Mouse (Mus musculus): ENCODE results near the gene Dnajc22. TPM values are rescaled to one million over a fixed set of nuclear protein-coding genes. Genes with fewer than 3 reads are reported as not detected.

Gene Dnajc22
- polyA plus RNA-seq, 1 experiment from 2014 or later = 0.56 TPM

DNA sequence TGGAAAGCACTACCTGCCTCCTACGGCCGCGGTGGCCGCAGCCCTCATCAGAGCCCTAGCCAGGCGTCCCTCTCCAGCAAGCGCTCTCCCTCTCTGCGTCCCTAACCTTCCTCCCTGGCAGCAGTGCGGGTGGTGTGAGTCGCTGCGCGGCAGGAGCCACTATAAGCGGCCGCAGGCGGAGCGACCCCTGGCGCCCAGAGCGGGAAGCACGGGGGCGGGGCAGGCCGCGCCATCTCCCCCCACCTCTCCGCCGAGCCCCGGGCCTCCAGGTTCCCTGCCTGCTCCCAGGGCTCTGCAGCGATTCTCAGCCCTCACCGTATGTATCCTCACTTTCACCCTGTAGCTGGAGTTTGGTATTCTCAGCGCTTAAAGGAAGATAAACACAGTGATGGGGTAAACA lies 4.7 kb upstream of the Dnajc22 start:
- DNase-seq (ENCODE audit: low spot score) (peak; percentile 88), ATAC-seq (replicated peaks; ENCODE audit: insufficient number of reproducible peaks, low FRiP score, low TSS enrichment, low read depth) (peak; percentile 57)
- peak overlapping the region; percentile 23; the same call in 1 of the 2 replicates for H3K4me3 ChIP-seq (ENCODE audit: low read depth, low read length)
- peak overlapping the region; percentile 28 for H3K4me2 ChIP-seq (ENCODE audit: low read depth, low read length)
- H3K9ac ChIP-seq (replicated peaks; ENCODE audit: low read length) = no peak overlapping the region
- H3K36me3 ChIP-seq (replicated peaks; ENCODE audit: control insufficient read depth, insufficient read depth, low read depth, low read length) = no peaks in the 10 kb centered on the region
- H3K27ac ChIP-seq (replicated peaks; ENCODE audit: low read depth, low read length) = no peak overlapping the region
- no peaks in the 10 kb centered on the region for H3K9me3 ChIP-seq (replicated peaks; ENCODE audit: control insufficient read depth, low read length)
- no peaks in the 10 kb centered on the region; the same call in 1 of the 2 replicates for H3K4me1 ChIP-seq (ENCODE audit: control insufficient read depth, insufficient read depth, low read length)
- H3K27me3 ChIP-seq (ENCODE audit: control insufficient read depth, insufficient read depth, low read length) = peaks cover 65% of the 10 kb centered on the region
- WGBS = 2% methylated on average over 27 of the region's 27 CpGs

DNA sequence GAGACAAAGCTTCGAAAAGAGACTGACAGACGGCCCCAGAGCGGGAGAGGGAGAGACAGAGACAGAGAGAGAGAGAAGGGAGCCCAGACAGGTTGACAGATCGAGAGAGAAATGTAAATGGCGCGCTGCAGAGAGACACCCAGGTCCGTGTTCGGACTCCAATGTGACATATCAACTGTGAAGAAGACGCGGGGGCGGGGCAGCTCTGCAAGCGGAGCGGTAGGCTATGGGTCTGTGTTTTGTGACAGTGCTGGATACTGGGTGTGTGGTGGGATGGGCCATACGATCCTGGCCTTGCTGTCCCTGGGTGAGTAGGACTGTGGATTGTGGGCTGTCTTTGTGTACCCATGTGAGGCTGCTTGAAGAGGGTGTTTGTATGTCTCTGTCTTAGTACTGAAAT lies 3.9 kb upstream of the Dnajc22 start:
- no peak overlapping the region for H3K4me2 ChIP-seq (ENCODE audit: low read depth, low read length)
- no peak overlapping the region for H3K9ac ChIP-seq (replicated peaks; ENCODE audit: low read length)
- H3K4me1 ChIP-seq (ENCODE audit: control insufficient read depth, insufficient read depth, low read length) = no peaks in the 10 kb centered on the region; the same call in 1 of the 2 replicates
- H3K27ac ChIP-seq (replicated peaks; ENCODE audit: low read depth, low read length) = no peak overlapping the region
- H3K36me3 ChIP-seq (replicated peaks; ENCODE audit: control insufficient read depth, insufficient read depth, low read depth, low read length) = no peaks in the 10 kb centered on the region
- peaks cover 70% of the 10 kb centered on the region for H3K27me3 ChIP-seq (ENCODE audit: control insufficient read depth, insufficient read depth, low read length)
- no peak for ATAC-seq (replicated peaks; ENCODE audit: insufficient number of reproducible peaks, low FRiP score, low TSS enrichment, low read depth)
- no peaks in the 10 kb centered on the region for H3K9me3 ChIP-seq (replicated peaks; ENCODE audit: control insufficient read depth, low read length)
- DNase-seq (ENCODE audit: low spot score) = no peak
- no peak overlapping the region for H3K4me3 ChIP-seq (ENCODE audit: low read depth, low read length)
- WGBS = 7% methylated on average over 14 of the region's 14 CpGs

GRCm38 (mm10) chr15:99093291-99094258 lies 605 bp downstream of the Dnajc22 start:
- Histone ChIP-seq H3K4me2 (ENCODE audit: low read depth, low read length) (peak overlapping the region; percentile 90), H3K27ac (replicated peaks; ENCODE audit: low read depth, low read length) (peak overlapping the region; percentile 13; the same call in 1 of the 2 replicates), H3K27me3 (ENCODE audit: control insufficient read depth, insufficient read depth, low read length) (peaks cover 76% of the 10 kb centered on the region), H3K36me3 (replicated peaks; ENCODE audit: control insufficient read depth, insufficient read depth, low read depth, low read length) (no peaks in the 10 kb centered on the region), H3K9me3 (replicated peaks; ENCODE audit: control insufficient read depth, low read length) (no peaks in the 10 kb centered on the region), H3K4me1 (ENCODE audit: control insufficient read depth, insufficient read depth, low read length) (peaks cover 21% of the 10 kb centered on the region), H3K9ac (replicated peaks; ENCODE audit: low read length) (peak overlapping the region; percentile 54), H3K4me3 (ENCODE audit: low read depth, low read length) (peak overlapping the region; percentile 40)
- DNase-seq (ENCODE audit: low spot score) = peak; percentile 69
- WGBS = under 1% methylated on average over 56 of the region's 56 CpGs
- ATAC-seq (replicated peaks; ENCODE audit: insufficient number of reproducible peaks, low FRiP score, low TSS enrichment, low read depth) = peak; percentile 40; the same call in 1 of the 2 replicates

GRCm38 (mm10) chr15:99094631-99095270 lies 1.8 kb downstream of the Dnajc22 start:
- 1% methylated on average over 27 of the region's 27 CpGs for WGBS
- Histone ChIP-seq H3K27ac (replicated peaks; ENCODE audit: low read depth, low read length) (no peak overlapping the region), H3K4me2 (ENCODE audit: low read depth, low read length) (no peak overlapping the region; the same call in 1 of the 2 replicates), H3K9ac (replicated peaks; ENCODE audit: low read length) (no peak overlapping the region), H3K36me3 (replicated peaks; ENCODE audit: control insufficient read depth, insufficient read depth, low read depth, low read length) (no peaks in the 10 kb centered on the region), H3K4me1 (ENCODE audit: control insufficient read depth, insufficient read depth, low read length) (peaks cover 21% of the 10 kb centered on the region), H3K4me3 (ENCODE audit: low read depth, low read length) (no peak overlapping the region), H3K9me3 (replicated peaks; ENCODE audit: control insufficient read depth, low read length) (no peaks in the 10 kb centered on the region), H3K27me3 (ENCODE audit: control insufficient read depth, insufficient read depth, low read length) (peaks cover 77% of the 10 kb centered on the region)
- DNase-seq (ENCODE audit: low spot score) (peak; percentile 27), ATAC-seq (replicated peaks; ENCODE audit: insufficient number of reproducible peaks, low FRiP score, low TSS enrichment, low read depth) (no peak)

DNA sequence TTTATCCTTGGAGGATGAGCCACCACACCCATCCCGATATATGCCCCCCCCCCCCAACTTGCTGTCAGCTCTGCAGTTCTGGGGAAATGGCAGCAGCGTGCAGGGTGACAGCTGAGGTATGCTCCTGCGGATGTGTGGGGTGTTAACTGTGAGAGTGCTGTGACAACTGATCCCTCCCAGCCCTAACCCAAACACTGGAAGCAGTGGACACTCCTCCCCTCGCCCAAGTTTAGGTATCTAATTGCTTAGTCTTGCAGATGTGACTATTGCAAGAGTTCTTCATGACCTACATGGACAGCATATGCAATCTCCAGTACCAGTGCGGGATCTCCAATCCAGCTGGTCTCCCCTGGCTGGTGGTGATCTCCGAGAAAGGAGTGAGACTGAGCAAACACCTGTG lies 2.4 kb downstream of the Dnajc22 start:
- DNase-seq (ENCODE audit: low spot score) = no peak
- Histone ChIP-seq H3K27ac (replicated peaks; ENCODE audit: low read depth, low read length) (no peak overlapping the region), H3K27me3 (ENCODE audit: control insufficient read depth, insufficient read depth, low read length) (peaks cover 75% of the 10 kb centered on the region), H3K4me3 (ENCODE audit: low read depth, low read length) (no peak overlapping the region), H3K9me3 (replicated peaks; ENCODE audit: control insufficient read depth, low read length) (no peaks in the 10 kb centered on the region), H3K4me1 (ENCODE audit: control insufficient read depth, insufficient read depth, low read length) (peaks cover 21% of the 10 kb centered on the region), H3K9ac (replicated peaks; ENCODE audit: low read length) (no peak overlapping the region), H3K36me3 (replicated peaks; ENCODE audit: control insufficient read depth, insufficient read depth, low read depth, low read length) (no peaks in the 10 kb centered on the region), H3K4me2 (ENCODE audit: low read depth, low read length) (no peak overlapping the region)
- 4% methylated on average over 6 of the region's 6 CpGs for WGBS
- no peak for ATAC-seq (replicated peaks; ENCODE audit: insufficient number of reproducible peaks, low FRiP score, low TSS enrichment, low read depth)

GRCm38 (mm10) chr15:99096061-99096793 lies 3.3 kb downstream of the Dnajc22 start:
- H3K27me3 ChIP-seq (ENCODE audit: control insufficient read depth, insufficient read depth, low read length) = peaks cover 70% of the 10 kb centered on the region
- H3K36me3 ChIP-seq (replicated peaks; ENCODE audit: control insufficient read depth, insufficient read depth, low read depth, low read length) = no peaks in the 10 kb centered on the region
- ATAC-seq (replicated peaks; ENCODE audit: insufficient number of reproducible peaks, low FRiP score, low TSS enrichment, low read depth) (no peak), DNase-seq (ENCODE audit: low spot score) (no peak)
- H3K4me1 ChIP-seq (ENCODE audit: control insufficient read depth, insufficient read depth, low read length) = peaks cover 21% of the 10 kb centered on the region
- H3K4me3 ChIP-seq (ENCODE audit: low read depth, low read length) = peak overlapping the region; percentile 34
- no peak overlapping the region for H3K27ac ChIP-seq (replicated peaks; ENCODE audit: low read depth, low read length)
- no peak overlapping the region for H3K9ac ChIP-seq (replicated peaks; ENCODE audit: low read length)
- WGBS = 3% methylated on average over 24 of the region's 24 CpGs
- peak overlapping the region; percentile 67 for H3K4me2 ChIP-seq (ENCODE audit: low read depth, low read length)
- no peaks in the 10 kb centered on the region for H3K9me3 ChIP-seq (replicated peaks; ENCODE audit: control insufficient read depth, low read length)

DNA sequence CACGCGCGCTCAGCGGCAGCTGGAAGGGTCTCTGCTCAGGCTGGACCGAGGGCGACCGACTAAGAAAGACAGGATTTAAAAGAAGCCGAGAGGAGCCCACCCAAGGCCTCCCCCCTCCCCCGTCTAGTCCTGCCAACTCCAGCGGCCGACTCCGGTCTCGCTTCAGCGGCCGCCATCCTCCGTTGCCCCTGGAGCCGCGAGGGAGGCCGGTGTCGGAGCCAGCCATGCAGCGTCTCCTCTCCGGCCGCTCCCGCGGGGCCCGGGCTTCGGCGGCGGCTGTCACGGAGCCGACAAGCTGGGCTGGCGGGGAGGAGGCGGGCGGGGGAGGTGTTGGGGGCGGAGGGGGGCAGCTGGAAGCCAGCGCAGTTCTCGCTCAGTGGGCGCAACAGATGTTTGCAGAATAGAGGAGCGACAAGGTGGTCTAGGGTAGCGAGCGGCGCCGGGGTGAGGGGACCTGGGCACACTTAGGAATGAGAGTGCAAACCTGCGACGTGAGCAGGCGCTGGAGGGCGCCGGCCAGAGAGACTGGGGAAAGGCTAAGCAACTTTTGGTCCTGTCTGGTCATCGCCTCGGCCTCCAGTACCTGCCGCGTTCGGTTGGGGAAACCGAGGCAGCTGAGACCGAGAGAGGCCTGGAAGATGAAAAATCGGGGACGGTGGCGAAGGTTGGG lies 4.0 kb downstream of the Dnajc22 start:
- H3K27me3 ChIP-seq (ENCODE audit: control insufficient read depth, insufficient read depth, low read length) = peaks cover 67% of the 10 kb centered on the region
- no peaks in the 10 kb centered on the region for H3K9me3 ChIP-seq (replicated peaks; ENCODE audit: control insufficient read depth, low read length)
- under 1% methylated on average over 56 of the region's 58 CpGs for WGBS
- no peak for ATAC-seq (replicated peaks; ENCODE audit: insufficient number of reproducible peaks, low FRiP score, low TSS enrichment, low read depth)
- peak overlapping the region; percentile 34 for H3K4me3 ChIP-seq (ENCODE audit: low read depth, low read length)
- H3K4me1 ChIP-seq (ENCODE audit: control insufficient read depth, insufficient read depth, low read length) = peaks cover 21% of the 10 kb centered on the region
- 0 out of 2 replicates have a peak overlapping the region, but pooled peaks have one; percentile 5 for H3K9ac ChIP-seq (replicated peaks; ENCODE audit: low read length)
- no peaks in the 10 kb centered on the region for H3K36me3 ChIP-seq (replicated peaks; ENCODE audit: control insufficient read depth, insufficient read depth, low read depth, low read length)
- H3K4me2 ChIP-seq (ENCODE audit: low read depth, low read length) = peak overlapping the region; percentile 67
- H3K27ac ChIP-seq (replicated peaks; ENCODE audit: low read depth, low read length) = no peak overlapping the region
- DNase-seq (ENCODE audit: low spot score) = peak; percentile 53

All from embryonic facial prominence, embryonic 11.5 days (tissue).